Mouse (Mus musculus): ENCODE data around the gene Gm39566.

- TF ChIP-seq CTCF (conservative IDR thresholded peaks at IDR 0.05; ENCODE audit: insufficient read depth, insufficient read length, low read depth, low read length) (no peak), POLR2A (IDR thresholded peaks at IDR 0.05; ENCODE audit: low read depth, low read length) (no peak)
Observed at GRCm38 (mm10) chr11:69849128-69849527, 34.0 kb upstream of the Gm39566 start.
